Mouse (Mus musculus): ENCODE measurements around the gene Kdf1. TPM values are rescaled to one million over a fixed set of nuclear protein-coding genes. Genes with fewer than 3 reads are reported as not detected.

The Kdf1 gene
- total RNA-seq, 2 experiments from 2014 or later, result not detected

- peak; percentile 2; the same call in 1 of the 2 replicates for TF ChIP-seq CTCF (IDR thresholded peaks at IDR 0.05)
- DNase-seq, result peak; percentile 95
- Histone ChIP-seq H3K27ac (peak within 1 kb of the TSS; percentile 89), H3K4me3 (peak within 1 kb of the TSS; percentile 84)
- intact Hi-C loops (cut with DNase I), result no loop called here
These were observed 55.5 kb downstream of the Kdf1 start, which contains the start of gene Gpatch3 for GRCm38 (mm10) chr4:133574070-133574842. Gene Gpatch3 (plus strand): TSS chr4:133574745.

GRCm38 (mm10) chr4:133574843-133575202, 56.1 kb downstream of the Kdf1 start:
- peak overlapping the region; percentile 89 for H3K27ac ChIP-seq
- H3K4me3 ChIP-seq, result peak overlapping the region; percentile 84
- TF ChIP-seq CTCF (IDR thresholded peaks at IDR 0.05), result no peak
- intact Hi-C loops (cut with DNase I), result no loop called here
- DNase-seq, result no peak

GRCm38 (mm10) chr4:133577983-133578382, 59.2 kb downstream of the Kdf1 start:
- no peak overlapping the region for H3K27ac ChIP-seq
- no peak overlapping the region for H3K4me3 ChIP-seq
- intact Hi-C loops (cut with DNase I), result no loop called here
- no peak for DNase-seq
- no peak for TF ChIP-seq CTCF (IDR thresholded peaks at IDR 0.05)

Small RNA genes lying within 50 kb of the gene (microRNA-seq; reads per million reads assigned to microRNA genes)
- gene Gm23158, result not detected

Other genes starting within 250 kb of the Kdf1 start
- gene Tmem222, start 241.2 kb upstream of the Kdf1 start, total RNA-seq (2021), result 10 to 100 TPM; 21.6 to 25.7 TPM
- gene Wdtc1, start 165.5 kb upstream of the Kdf1 start, total RNA-seq (2021), result 10 to 100 TPM; 86.7 to 93.4 TPM
- 10 to 100 TPM in 1 of 2 experiments, 1 to 10 TPM in 1; 8.1 to 11.7 TPM for gene Slc9a1, start 149.3 kb upstream of the Kdf1 start, total RNA-seq (2021)
- gene Tent5b, start 38.8 kb upstream of the Kdf1 start, total RNA-seq (2021), result 1 to 10 TPM; 1.1 TPM
- under 1 TPM; 0.36 to 0.61 TPM for gene Trnp1, start 20.4 kb upstream of the Kdf1 start, total RNA-seq (2021)
- 10 to 100 TPM; 45.6 to 53.5 TPM for gene Nudc, start 27.0 kb downstream of the Kdf1 start, total RNA-seq (2021)
- gene Nr0b2, start 34.4 kb downstream of the Kdf1 start, total RNA-seq (2021), result not detected
- gene Gpatch3, start 55.8 kb downstream of the Kdf1 start, total RNA-seq (2021), result 1 to 10 TPM; 3.0 to 3.2 TPM
- gene Gpn2, start 65.4 kb downstream of the Kdf1 start, total RNA-seq (2021), result 1 to 10 TPM; 4.9 to 6.3 TPM
- gene Sfn, start 83.2 kb downstream of the Kdf1 start, total RNA-seq (2021), result 1 to 10 TPM; 1.1 to 1.5 TPM
- gene Zdhhc18, start 131.2 kb downstream of the Kdf1 start, total RNA-seq (2021), result 10 to 100 TPM; 25.4 to 32.3 TPM
- 10 to 100 TPM; 10.4 to 11.7 TPM for gene Pigv, start 153.7 kb downstream of the Kdf1 start, total RNA-seq (2021)
- gene Arid1a, start 237.8 kb downstream of the Kdf1 start, total RNA-seq (2021), result 10 to 100 TPM; 24.1 to 26.2 TPM

Data from gastrocnemius, adult 2 months (tissue).